In the genomic region with DNA sequence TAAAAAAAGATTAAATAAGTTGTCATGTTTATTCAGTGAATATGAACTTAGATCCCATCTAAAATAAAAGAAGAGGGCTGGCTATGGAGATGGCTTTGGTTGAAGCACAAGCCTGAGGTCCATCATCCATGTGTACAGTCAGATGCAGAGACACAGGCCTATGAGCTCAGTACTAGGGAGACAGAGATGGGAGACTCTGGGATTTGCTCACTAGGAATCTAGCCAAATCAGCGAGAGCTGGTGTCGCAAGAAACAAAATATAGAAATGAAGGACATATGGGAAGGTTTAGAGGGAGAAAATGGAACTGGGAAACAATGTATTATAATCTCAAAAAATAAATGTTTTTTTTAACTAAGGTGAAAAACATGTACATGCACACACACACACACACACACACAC, we compare ENCODE assay signal across 17 mouse cellular contexts.
"Had no signal": no experiment of that assay in that cellular context is flagged by ENCODE, and none has a peak within 500 bp of the region (broad histone marks: within the 10 kb centered on the region; RNA-seq: fewer than 3 reads in every experiment).

No protein-coding gene starts in this region.

- DNase-seq: gastrocnemius, adult 2 months; gastrocnemius, postnatal 10 days; gastrocnemius, postnatal 36 days; heart, adult 11 months; heart, adult 2 months; heart, postnatal 14 days; heart, postnatal 36 days; kidney, adult 11 months; kidney, adult 2 months; kidney, adult 9 months; kidney, postnatal 14 days; kidney, postnatal 36 days; layer of hippocampus, adult 9-11 months; layer of hippocampus, postnatal 36 days had no signal

- ATAC-seq: hindbrain, postnatal 0 days; intestine, embryonic 16.5 days; liver, embryonic 12.5 days had no signal
